Mouse (Mus musculus) frontal cortex, postnatal 36 days (tissue): Measurements from ENCODE around the gene Nme3.
A peak's percentile ranks its signal among the peaks of the same experiment; 100 is the strongest.

ENCODE experiments used
- DNase-seq, 2 experiments: peaks; one replicate each; pipeline ENCODE4 v3.0.0; 2022; ENCODE audit warnings: low spot score in 2 of 2

Nme3 gene

DNA sequence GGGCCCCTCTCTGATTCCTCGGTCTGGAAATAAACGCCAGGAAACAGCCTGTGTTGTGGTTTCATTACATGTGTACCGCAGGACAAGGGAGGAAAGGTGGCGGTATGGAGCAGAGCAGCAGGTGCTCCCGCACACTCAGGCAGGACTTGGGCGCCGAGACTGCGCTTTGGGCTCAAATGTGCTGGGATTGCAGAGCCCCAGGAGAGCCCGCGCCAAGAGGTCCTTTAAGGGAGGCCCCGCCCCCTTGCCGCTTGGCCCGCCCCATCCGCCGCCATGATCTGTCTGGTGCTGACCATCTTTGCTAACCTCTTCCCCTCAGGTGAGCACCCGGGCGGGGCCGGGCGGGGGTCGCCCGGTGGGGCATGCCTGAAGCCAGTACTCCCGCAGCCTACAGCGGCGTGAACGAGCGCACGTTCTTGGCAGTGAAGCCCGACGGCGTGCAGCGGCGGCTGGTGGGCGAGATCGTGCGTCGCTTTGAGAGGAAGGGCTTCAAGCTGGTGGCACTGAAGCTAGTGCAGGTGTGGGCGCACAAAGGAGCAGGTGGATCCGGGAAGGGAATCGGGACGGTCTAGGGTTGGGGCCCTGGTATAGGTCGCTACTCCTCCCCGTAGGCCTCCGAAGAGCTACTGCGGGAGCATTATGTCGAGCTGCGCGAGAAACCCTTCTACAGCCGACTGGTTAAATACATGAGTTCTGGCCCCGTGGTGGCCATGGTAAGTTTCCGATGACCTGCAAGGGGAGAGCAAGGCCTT, at the start of gene Nme3:
Nme3 (plus strand) TSS at position 260 of the 752 bp plus-strand sequence.
- peak; percentile 69 to 74 for DNase-seq

DNA sequence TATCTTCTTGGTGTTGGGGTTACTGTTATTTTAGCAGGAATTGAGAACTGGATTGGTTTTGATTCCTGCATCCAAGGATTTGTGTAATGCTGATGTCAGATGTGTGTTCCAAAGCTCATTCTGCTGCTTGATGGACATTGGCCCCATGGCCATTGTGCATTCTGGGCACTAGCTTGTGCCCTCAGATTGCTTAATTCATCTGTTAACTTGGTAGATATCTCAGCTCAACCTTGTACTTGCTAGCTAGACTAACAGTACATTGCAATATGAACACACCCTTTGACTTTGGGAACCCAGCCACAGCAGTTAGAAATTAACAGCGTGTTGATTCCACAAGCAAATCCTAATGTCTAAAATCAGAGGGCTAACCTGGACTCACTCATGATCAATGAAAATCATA, 48.9 kb upstream of the Nme3 start:
- no peak for DNase-seq

- DNase-seq: no peak
These were observed 47.7 kb upstream of the Nme3 start for GRCm38 (mm10) chr17:24848600-24849031.

DNA sequence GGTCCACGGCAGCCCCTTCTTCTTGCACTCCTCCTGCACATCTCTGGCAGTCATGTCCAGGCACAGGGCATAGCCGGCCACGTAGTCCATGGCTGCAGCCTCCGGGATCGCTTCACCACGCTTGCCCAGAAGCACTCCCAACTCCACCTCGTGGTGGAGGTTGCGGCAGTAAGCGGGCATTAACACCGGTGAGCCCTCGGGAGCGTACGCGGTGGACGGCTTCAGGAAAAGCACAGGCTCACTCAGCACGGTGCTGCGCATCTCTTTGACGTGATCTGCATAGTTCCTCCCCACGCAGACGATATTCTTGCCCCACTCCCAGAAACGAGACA, 46.6 kb upstream of the Nme3 start:
- no peak for DNase-seq

- DNase-seq: peak; percentile 96
These were observed 46.1 kb upstream of the Nme3 start, which contains the start of gene Fahd1 for GRCm38 (mm10) chr17:24850065-24850772. Gene Fahd1, minus strand, starts transcription at chr17:24850364.

DNA sequence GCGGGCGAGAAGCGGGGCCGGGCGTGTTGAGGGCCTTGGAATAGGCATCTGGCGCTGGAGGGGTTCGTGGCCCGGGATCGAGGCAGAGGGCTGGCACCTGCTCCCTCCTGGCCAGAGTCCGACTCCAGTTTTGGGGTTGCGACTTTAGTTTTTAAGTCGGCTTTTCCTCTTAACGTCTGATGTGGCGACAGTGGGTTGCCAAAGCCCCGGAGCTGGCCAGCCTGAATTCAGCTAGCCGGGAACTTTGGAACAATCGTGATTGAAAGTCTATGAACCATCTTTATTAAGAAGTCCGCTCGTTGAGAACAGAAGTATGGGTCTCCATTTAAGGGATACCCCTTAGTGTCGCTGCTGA, 45.5 kb upstream of the Nme3 start:
- DNase-seq: no peak

- no peak for DNase-seq
These were observed 44.7 kb upstream of the Nme3 start for GRCm38 (mm10) chr17:24851381-24852125.

DNA sequence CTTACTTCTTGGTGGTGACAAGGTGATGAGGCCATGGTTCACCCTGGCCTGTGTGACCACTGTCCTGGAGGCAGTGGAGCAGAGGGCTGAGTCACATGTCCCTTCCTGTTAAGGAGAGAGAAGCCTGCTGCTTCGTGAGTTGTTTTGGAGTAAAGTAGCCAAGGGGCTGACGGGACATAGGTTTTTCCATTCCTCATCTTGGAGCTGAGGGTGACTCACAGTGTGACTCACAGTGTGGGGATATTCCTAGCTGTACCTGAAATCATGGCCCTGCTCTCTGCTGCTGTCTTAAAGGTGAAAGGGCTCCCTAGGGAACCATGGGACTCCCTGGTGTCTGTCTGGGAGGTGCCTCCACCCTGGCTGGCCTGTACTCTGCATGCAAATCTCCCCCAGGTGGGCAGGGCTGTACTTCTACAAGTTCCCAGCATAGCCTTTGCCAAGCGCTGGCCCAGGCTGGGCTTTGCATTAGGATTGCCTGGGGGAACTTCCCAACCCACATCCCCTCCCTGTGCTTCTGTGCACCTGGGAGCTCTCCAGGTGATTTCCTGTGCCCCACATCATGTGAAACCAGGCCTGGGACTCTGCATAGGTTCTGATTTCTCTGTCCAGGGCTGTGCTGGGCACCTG, 40.3 kb upstream of the Nme3 start:
- no peak for DNase-seq

GRCm38 (mm10) chr17:24856589-24856988, 39.7 kb upstream of the Nme3 start:
- DNase-seq: no peak

GRCm38 (mm10) chr17:24857831-24858470, 38.3 kb upstream of the Nme3 start:
- no peak for DNase-seq

DNA sequence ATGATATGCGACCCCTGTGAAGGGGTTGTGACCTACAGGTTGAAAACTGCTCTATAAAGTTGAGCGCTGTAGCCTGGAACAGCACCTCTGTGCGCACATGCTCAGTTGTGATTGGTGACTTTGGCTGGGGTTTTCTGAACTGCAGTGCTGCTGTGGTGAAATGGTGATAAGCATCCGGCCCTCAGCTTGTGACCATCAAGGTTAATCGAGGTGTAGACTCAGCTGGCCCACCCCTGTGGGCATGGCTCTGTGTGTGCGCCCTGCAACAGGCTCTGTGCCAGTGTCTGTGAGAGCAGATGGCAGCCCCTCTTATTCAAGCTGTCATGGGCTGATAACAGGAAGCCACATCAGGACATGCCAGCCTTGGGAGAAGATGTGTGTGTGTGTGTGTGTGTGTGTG, 37.3 kb upstream of the Nme3 start:
- DNase-seq: no peak

- DNase-seq: no peak
These were observed 36.2 kb upstream of the Nme3 start for GRCm38 (mm10) chr17:24860076-24860475.

DNA sequence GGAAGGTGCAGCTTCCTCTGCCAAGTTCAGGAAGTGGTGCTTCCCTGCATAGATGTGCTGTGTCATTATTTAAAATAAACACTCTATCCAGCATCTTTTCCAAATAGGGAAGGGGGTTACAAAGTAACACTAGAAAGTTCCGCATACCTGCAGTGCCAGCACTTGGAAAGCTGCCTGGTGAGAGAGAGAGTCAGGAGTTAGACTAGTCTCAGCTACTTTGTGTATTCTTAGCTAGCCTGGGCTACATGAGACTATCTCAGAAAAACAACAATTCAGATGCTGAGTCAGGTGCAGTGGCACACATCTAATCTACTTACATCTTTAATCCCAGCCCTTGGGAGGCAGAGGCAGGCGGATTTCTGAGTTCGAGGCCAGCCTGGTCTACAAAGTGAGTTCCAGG, 34.5 kb upstream of the Nme3 start:
- DNase-seq: no peak

DNA sequence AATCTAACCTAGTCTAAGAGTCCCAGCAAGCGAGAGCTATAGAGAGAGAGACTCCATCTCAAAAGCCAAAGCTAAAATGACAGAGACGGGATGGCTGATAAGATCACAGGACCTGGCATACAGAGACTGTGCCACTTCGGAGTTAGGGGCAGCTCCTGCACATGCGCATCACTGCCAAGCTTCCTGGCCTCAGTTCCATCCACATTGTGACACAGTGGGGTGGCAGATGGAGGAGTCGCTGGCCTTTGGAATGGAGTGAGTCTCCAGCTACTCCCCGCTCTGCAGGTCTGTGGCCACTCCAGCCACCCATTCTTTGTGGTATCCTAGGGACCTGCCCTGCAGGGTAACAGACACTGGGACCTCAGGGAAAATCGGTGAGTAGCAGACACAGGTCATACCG, 30.5 kb upstream of the Nme3 start, which contains the start of gene Igfals:
Igfals (plus strand) TSS at position 222 of the 400 bp plus-strand sequence.
- no peak for DNase-seq

- peak in 1 of 2 experiments; percentile 52 for DNase-seq
These were observed 28.4 kb upstream of the Nme3 start for GRCm38 (mm10) chr17:24867914-24868313.

DNA sequence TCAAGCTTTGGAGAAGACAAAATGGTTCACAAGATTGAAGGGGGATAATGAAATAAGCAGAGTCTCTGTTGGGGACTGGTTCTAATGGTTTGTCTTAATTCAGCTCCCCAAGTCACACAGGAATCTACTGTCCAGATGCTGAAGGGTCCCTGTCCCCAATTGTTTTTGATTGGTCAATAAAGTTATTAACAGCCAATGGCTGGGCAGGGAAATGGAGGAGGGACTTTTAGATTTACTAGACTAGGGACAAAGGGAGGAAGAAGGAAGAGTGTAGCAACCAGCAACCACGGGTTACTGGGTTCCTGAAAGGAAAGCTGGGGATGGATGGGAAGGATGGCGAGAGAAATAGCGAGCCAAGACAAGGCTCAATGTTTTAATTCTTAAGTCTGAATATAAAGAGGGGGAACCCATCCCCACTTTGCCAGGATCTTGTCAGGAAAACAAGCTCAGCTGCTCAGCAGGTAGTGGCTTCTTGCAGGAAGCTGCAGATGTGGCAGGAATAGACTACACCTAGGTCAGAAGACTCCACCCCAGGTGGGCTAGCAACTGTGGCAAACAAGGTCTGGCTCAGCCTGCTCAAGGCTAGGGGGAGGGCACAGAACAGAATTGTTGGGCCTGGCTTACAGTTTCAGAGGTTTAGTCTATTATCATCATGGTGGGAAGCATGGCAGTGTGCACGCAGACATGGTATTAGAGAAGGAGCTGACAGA, 22.4 kb upstream of the Nme3 start:
- no peak for DNase-seq

DNA sequence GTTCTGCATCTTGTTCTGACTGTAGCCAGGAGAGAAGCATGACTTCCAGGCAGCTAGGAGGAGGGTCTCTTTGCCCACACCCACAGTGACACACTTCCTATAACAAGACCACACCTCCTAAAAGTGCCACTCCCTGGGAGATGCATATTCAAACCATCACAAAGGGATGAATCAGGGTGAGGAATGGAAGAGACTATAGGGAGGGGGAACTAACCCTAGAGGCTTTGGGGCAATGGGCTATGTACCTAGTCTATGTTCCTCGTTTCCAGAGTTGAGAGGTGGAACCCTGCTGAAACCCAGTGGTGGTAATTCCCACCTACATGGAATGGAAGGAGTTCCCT, 21.9 kb upstream of the Nme3 start:
- DNase-seq: no peak

GRCm38 (mm10) chr17:24874989-24875388, 21.3 kb upstream of the Nme3 start:
- no peak for DNase-seq

DNA sequence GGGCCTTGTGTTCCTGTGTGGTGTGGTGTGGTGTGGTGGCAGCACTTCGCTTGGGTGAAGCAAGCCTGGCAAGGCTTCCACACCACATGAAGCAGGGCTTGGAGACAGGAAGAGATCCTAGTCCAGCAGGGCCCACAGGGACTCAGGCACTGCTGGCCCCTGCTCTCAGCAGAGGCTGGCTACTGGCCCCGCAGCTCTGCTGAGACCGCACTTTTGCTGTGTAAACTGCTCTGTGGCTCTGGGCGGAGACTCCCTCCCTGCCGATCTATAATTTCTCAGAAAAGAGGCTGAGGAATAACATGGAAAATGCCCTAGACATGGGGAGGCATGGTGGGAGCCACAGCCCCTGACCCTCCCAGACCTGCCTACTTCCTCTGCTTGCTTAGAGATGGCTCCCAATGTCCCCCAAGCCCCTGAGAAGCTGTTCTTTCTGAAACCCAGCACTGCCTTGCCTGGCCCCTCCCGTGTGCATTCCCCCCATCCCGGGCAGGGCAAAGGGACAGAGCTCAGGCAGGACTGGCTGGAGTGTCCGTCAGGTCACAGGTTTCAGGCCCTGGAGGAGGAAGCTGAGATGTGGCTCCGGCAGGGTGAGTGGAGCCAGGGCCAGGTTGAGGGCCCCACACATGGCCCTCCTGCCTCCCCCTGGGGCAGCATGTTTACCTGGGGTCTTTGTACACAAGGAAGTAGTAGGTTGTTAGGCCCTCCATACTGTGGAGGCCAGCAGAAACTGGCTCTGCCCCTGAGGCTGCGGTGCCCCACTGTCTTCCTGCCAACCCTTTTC, 18.8 kb upstream of the Nme3 start:
- no peak for DNase-seq

DNA sequence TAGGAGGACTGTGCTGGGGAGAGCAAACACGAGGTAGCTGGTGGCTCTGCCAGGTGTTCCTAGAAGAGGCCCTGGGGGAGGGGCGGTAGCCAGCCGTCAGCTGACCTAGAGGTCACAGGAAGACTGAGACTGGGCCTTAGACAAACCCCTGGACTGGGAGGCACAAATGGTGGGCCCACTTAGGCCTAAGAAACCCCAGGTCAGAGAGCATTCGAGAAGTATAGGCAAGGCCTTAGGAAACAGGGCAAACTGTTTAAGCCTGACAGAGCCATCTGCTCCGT, 18.2 kb upstream of the Nme3 start:
- no peak for DNase-seq

DNA sequence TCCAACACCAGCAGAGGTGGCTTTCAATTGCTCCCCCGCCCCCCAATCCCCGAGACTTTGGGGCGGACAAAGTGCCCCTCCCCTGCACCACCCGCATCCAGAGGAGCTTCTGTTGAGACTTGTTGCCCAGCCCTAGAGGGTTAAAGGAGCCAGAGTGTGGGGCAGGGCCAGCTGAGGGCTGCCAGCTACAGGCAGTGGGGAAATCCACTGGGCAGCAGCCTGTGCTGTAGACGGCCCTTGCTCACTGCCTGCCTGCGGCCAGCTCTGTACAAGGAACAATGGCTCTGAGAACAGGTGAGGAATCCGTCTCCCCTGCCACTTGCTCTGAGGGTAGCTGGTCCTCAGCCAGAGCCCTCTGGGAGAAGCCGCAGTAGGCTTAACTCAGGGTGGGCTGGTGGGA, 17.8 kb upstream of the Nme3 start:
- DNase-seq: no peak
